Mouse (Mus musculus): ENCODE measurements around the gene Bcl6.

- TF ChIP-seq CTCF (IDR thresholded peaks at IDR 0.05; ENCODE audit: low read depth, low read length) (no peak), EP300 (IDR thresholded peaks at IDR 0.05; ENCODE audit: insufficient read depth, low read depth, low read length) (no peak)
These were observed 541 bp downstream of the Bcl6 start for GRCm38 (mm10) chr16:23988157-23988465.
